Mouse (Mus musculus): ENCODE results near the gene Tenm1.

Gene Tenm1

DNA sequence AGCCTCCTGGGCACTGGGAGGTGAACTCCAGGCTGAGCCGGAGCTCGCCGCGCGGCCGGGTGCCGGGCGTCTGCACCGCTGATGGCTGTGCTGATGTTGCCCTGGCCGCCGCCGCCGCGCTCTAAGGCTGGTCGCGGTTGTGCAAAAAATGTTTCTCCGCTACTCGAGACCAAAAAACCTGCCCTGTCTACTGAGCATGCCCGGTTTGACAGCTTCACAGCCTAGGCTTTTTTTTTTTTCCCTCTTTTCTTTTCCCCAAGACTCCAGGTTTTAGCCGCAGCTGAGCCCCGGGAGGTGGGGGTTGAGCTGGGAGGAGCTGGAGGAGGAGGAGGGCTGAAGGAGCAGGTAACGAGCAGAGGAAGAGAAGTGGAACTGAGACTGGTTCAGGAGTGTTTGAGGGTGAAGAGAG, at the start of gene Tenm1:
Gene Tenm1, minus strand, starts transcription at position 272 of the 409 bp plus-strand sequence.
- no peak for DNase-seq

DNA sequence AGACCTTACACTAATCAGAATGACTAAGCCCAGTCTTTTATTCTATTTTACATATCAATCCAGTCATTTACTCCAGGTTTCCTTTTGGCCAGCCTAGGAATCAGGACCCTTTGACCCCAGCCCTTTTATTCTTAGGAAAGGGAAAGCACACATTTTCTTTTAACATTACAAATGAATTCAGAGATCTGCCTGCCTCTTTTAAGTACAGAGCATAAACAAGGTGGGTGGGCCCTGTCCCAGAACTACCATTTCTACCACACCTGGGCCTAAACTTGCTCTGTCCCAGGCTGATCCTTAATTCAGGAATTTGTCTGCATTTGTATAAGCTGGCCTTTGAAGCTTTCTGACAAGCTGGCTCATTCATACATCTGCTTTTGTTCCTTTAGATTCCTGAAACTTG, 38.4 kb upstream of the Tenm1 start:
- DNase-seq, result no peak

DNA sequence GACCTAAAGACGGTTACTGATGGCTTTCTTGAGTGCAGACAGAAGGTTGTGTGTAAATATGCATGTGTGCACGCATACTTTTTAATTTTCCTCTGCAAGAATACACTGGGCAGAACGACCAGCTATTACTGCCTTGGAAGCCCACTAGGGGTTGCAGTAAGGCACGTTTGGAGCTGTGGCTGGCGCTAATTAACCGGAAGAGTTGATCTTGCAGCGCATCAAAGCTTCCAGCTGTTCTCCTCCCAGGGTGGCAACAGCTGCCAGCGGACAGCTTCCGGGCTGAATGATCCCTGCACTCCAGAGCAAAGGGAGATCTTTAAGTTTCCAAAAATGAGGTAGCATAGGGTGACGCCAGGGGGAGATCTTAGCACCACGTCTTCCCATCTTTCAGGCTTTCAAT, 1.7 kb upstream of the Tenm1 start:
- DNase-seq, result peak in 1 of 2 experiments; percentile 18

DNA sequence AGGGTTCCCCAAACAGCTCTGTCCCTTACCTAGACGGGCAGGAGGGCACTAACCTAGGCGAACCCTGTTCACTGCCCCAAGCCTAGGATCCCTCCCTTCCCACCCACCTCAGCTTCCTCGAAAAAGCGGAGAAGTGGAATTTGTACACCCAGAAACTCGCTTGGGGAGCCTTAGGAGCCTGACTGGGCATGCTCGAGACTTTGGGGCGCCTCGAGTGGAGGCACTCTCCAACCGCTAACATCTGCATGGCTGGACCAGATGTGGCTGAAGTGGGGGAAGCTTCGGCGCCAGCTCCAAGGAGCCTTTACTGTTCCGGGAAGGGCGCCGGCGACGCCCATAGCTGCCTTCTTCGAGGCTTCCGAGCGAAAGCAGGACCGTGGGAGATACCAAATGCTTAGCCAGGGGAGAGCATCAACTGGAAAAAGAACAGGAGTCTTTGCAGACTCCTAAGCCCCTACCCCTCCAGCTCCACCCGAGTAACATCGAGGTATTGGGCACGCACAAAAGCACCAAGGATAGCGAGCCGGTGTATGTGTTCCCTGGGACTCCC, 1.1 kb upstream of the Tenm1 start:
- DNase-seq, result no peak

DNA sequence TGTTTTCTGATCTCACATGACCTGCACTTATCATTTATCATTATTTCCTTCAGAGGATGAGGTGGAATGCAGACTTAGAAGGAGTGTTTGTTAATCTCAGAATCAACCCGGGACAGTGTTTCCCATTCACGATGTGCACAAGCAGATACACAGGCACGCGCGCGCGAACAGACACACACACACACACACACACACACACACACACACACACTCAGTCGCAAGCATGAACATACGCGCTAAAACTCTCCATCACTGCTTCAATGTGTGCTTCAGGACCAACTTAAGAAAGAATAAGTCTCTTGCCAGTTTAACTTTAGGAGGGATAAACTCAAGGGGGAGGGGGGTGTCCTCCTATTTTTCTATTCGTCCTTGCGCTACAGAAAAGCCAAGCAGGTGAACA, 411 bp upstream of the Tenm1 start:
- no peak for DNase-seq

DNA sequence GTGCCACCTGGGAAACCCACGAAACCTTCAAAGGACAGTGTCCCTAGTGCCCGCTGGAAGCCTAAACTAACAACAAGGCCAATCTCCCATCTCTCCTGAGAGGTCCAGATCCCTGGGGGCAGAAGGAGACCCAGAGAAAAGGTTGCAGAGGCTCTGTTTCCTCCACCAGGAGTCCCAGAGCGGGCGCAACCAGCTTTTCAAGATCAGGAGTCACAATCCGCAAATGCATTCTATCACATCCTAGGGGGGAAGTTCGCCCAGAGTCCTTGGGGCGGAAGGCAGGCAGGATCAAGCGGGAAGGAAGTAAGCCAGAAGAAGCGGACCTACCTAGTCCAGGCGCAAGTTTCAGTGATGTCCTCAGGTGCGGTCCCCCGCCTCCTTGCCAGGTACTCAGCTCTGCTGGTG, 963 bp downstream of the Tenm1 start:
- DNase-seq, result no peak

DNA sequence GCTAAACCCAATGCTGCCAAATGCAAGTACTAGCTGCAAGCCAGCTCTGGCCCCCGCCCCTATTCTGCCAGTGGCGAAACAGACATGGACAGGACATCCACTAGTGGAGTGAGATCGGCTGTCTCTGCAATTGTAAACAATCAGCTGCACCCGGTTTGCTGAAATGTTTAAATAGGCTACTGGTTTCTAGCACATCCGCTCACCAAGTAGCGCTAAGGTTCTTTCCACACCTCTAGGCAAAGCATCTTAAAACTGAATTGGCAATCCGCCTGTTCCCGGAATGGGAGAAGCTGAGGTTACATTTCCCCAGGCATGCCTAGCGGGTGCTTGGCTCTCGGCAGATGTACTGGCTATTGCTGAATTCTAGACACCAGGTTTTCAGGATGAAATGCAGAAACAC, 1.8 kb downstream of the Tenm1 start:
- DNase-seq, result no peak

DNA sequence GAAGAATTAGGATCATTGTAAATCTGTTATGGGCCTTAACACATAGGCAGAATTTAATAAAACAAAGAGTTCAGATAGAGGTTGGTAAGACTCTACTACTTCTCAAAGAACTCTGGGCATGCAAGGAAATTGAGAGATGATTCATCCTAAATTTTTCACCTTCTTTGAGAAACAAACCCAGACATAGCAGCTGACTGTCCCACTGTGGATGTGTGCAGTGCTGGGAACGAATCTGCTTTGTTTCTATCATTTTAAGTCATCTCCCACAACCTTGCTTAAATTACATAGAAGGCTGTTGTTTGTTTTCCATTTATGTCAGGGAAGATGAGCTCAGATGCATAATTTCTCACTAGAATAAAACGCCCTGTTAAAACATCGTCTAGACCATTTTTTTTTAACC, 31.0 kb downstream of the Tenm1 start:
- no peak for DNase-seq

DNA sequence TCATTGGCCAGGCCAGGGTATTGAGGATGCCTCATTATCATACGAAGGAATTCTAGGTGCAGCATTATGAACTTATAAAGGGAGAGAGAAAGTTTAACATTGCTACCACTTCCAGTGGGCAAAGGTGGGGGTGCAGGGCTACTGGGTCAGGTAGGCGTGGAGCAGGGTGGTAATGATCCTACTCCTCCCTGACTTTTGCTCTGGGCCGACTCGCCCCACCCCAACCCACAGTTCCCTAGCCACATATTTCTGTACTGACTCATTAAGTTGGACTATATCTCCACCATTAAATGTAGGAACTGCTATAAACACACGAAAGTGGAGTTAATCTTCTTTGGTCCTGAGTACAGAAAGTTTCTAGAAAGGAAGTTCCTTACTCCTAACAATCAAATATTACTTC, 40.8 kb downstream of the Tenm1 start:
- no peak for DNase-seq

DNA sequence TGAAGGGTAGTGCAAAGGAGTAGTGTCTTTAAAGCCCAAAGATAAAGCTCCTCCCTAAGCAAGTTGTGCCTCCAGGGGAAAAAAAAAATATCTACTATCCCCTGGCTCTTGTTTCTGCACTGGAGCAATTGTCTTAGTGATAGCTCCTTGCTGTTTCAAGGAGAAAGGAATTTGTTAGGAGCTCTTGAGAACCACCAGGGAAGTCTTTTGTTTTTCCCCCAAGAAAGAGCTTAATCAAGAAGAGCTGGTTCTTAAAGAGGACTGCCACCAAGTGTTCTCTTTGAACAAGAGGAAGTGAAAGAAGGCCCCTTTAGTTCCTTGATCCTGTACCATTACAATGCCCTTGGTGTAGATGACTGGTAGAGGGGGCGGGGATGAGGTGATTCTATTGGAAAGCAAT, 56.4 kb downstream of the Tenm1 start:
- no peak for DNase-seq

DNA sequence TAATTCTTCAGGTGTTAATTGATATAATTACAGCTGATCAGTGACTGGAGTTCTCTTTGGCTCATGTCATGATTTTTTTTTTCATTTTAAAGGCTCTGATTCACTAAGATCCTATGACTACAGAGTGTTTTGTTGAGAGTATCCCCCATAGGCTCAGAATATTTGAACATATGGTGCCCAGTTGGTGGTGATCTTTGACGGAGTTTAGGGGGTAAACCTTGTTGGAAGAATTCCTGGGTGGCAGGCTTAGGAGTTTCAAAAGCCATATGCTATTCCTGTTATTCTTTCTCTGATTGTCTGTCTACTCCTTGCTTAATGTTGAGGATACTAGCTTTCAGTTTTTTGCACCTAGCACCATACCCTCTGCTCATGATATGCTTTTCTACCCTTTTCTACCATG, 109.6 kb downstream of the Tenm1 start:
- no peak for DNase-seq

DNA sequence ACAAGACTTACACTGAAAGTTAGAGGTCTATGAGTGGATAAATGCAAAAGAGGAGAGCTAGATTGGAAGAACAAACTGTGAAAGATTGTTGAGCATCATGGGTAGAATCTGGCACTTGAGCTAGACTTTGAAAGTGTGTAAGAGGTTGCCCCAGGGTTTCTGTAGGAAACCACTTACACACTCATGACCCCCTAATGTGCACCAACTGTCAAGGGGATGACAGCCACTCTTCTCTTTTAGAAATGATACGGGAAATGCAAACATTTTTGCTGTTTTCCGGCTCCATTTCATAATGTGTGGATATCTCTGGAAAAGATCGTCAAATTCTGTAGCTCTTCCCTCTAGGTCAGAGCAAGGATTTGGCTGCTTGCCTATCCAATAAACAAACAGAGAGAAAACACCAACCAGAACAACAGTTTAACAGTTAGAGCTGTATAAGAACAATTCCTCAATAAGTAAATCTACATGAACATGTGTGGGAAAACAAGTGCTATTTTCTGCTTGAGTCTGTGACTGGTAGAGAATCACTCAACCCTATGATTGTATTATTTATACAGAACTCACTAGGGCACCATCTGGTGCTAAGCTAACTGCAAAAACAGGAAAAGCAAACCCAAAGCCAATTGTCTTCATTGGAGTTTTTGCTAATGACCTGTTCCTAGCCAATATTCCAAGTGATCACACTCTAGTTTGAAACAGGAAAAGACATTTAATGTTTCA, 111.0 kb downstream of the Tenm1 start:
- no peak for DNase-seq

DNA sequence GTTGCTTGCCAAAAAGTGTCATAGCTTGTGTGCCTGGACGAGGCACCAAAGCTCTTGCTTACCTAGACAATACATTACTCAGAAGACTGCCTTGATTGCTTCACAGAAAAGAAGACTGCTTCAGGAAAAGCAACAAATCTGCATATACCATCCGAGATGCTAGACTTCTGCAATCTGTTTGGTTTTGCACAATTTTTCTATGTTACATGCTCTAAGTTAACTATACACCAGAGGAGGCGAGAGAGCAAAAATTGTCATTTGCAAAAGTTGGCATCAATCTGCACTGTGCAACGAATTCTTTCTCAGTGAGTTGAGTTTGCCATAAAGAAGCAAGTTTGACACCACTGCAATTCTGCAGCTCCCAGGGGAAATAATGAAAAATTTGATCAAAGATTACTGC, 193.1 kb downstream of the Tenm1 start:
- DNase-seq, result no peak

DNA sequence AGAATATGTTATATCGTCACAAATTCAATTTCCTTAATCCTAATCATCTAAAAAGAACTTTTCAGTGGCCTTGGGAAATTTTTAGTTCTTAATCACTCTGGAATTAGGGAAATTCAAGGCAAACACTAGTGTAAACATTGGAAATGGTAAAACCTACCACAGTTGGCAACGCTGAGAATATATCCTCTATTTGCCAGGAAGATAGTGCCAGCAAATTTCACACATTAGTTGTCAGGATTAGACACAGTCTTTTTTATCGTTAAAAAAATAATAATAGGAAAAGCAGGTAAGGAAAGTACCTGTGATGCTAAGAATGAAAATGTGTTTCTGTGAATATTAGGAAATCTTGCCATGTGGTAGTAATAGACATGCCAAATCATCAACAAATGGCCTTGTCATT, 223.9 kb downstream of the Tenm1 start:
- DNase-seq, result no peak

DNA sequence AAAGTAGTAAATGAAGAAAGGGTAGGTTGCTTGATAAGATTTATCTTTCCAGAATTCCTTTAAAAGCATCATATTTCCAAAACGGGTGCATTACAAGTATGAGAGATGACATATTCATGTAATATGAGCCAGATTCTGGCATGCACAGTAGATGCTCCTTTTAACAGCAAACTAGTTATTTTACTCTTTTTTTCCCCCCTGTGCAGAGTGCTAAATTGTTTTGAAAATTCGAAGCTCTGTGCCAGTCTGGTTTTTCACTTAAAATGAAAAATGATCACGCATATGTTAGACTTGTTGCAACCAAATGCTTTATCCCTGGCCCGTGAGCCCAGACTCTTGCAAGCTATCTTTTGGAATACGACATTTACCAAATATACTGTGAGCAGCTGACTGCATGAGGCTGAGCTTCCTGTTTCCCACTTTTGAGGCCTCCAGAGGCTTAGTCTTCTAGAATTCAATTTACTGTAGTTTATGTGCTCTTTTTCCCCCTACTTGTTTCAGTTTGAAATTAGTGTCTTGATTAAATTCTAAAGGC, 226.6 kb downstream of the Tenm1 start:
- no peak for DNase-seq

DNA sequence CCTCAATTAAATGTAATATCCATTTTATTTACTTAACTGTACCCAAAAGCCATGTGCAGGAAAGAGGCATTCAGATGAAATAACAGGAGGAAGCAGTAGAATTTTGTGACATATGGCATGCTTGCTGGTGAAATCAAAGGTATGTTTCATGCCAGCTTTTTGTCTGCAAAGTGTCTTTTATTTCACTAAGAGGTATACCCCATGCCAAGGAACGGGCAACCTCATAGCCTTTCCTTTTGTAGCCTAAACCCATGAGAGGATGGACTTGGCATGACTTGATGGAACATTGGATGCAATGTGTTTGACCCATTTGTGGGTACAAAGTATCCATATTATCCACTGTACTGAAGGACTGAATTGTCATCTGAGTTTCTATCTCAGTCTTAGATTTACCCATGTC, 246.0 kb downstream of the Tenm1 start:
- DNase-seq, result no peak

DNA sequence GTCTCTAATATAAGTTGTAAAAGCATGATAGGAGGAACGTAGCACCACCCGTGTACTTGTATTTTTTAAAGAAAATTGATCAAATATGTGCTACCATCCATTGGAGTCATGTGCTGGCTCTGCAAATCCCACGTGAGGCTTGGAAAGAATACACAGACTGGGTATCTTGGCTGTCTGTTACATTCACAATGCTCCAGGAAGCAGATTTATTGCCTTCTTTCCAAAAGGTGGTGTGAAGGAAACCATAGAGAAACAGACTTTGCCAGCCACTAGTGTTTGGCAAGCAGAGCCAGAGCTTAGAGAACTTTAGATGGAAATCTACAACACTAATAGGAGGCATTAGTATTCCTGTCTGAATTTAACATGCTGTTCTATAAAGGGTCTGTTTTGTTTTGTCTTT, 277.4 kb downstream of the Tenm1 start:
- DNase-seq, result no peak

DNA sequence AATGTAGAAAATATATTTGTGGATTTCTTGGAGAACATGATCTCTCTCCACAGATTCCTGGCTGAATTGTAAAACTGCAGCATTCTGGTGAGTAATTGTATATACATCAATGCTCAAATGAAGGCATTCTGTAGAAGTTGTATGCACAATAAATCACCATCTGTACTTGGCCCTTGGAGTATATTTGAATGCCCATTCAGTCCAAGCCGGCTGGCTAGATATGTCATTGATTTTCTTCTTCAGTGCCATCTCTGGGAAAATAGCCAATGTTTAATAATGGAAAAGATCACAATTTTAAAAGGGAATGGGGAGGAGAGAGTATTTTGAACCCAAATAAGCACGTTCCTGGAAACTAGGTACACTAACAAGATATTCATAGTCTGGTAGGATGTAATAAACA, 299.2 kb downstream of the Tenm1 start:
- DNase-seq, result no peak

DNA sequence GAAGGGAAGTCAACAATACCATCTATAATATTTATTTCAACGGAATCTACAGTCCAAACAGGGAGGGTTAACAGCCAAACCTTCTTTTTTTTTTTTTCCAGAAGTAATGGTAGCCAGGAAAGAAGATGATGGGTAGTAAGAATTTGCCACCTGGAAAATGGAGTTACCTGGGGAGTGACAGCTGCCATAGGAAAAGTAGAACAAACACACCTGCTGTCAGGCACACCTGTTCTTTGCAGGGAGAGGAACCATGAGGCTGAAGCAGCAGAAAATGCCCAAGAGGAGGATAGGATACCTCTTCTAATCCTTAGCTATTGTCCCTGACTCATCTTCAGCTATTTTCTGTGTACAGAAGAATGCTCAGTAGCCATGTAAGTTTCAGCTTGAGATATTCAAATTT, 306.4 kb downstream of the Tenm1 start:
- no peak for DNase-seq

DNA sequence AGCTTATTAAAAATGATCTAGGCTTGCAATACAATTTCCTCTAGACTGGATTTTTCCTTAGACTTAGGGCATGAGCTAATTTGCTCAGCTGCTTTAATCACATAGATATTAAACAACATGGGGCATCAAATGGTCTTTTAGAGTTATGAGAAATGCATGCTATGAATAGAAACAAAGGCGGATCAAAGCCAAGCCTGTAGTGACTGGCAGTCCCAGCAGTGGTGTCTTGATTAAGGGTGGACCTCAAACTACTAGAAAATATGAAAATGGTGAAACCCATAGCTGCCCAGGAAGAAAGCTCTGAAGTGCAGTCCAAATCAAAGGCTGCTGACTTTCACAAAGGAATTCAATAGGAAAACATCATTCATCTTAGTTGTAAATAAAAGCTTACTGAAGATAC, 306.9 kb downstream of the Tenm1 start:
- DNase-seq, result no peak

DNA sequence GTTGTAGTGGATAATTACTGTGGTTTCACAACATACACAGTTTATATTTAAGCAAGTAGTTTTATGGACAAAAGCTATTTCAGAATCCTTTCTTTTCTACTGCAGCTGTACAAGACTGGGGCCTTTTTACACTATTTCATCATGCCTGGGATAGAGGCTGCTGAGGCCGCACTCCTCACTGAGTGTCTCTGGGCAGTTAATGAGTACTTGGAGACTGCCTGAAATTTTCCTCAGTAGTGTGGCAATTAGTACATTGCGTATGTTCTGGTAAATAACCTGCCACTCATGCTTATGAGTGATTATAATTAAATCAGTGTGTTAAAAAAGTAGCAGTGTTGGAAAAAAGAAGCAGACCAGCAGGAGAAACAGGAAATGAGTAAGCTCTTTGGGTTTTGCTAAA, 442.8 kb downstream of the Tenm1 start:
- no peak for DNase-seq

DNA sequence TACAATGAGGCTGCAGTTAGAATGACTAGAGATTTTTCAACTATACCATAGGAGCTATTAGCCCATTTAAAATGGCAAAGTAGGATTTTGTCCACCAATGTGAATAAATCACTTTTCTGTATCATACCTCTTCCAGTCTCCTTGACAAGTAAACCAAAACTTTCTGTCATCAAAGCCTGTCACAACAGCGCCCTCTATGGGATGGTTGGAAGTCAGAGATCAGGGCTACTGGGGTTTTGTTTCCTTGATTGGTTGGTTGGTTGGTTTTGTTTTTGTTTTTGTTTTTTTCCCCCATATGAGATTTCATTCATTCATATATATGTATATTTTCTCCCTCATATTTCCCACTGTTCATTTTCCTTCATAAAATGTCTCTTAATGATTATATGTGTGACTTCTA, 455.4 kb downstream of the Tenm1 start:
- DNase-seq, result no peak

DNA sequence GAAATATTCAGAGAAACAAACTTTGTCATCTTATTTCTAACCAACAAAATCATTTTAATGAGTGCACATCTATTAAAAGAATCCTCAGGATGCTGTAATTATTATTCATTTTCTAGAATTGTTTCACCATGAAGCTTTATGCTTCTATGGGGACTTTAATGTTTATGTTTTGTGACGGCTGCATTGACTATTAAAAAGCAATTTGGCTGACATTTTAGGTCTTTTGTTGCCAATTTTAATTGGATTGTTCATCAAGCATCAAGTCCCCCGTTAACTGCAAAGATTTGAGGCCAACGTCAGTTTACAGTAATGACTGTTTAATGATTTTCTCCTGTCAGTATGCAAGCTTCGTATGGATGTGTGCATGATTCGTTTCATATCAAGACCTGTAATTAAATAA, 461.3 kb downstream of the Tenm1 start:
- no peak for DNase-seq

DNA sequence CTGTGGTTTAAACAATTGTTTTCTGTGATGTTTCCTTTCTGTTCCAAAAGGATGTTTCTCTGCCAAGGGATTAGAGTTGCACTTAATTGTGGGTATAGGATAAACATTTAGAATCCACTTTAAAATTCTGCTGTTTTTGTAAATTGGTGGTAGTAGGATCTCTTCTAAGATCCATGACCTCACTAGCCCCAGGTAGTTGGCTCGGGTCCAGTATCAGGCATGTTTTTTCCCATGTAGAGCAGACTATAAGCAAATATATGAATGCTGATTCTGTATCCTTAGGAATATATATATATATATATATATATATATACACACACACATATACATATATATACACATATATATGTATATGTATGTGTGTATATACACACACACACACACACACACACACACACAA, 567.2 kb downstream of the Tenm1 start:
- DNase-seq, result no peak

DNA sequence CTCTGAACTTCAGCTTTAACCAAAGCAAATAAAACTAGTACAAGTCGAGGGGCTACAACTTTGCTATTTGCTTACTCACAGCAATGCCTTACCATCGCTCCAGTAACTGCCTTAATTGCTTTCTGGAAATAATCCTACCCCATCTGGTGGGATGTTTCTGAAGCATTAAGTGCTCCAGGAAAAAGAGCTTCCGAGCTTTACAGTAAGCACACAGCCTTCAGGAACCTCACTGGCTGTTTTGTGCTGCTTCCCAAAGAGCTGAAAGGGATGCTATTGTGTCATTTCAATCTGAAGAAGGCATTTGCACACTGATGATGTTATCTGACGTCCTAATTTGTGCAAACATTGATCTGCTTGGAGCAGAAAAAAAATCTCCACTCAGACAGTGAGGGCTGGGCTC, 647.4 kb downstream of the Tenm1 start:
- no peak for DNase-seq

All from lung, postnatal 4 days (tissue).